Mouse (Mus musculus) C3H10T1/2 (cell line): ENCODE results near the gene Olfr170. TPM values are rescaled to one million over a fixed set of nuclear protein-coding genes. Genes with fewer than 3 reads are reported as not detected.

ENCODE experiments used
- polyA plus RNA-seq, 2 experiments: library from polyadenylated mRNA; unstranded; fragments of >200 nt; fragmentation: generic; extraction: Trizol; gene quantifications; one replicate each; pipeline ENCODE4 v1.2.1; 2012; ENCODE audit warnings: missing spikeins in 2 of 2

Olfr170 gene
- polyA plus RNA-seq, result not detected

GRCm38 (mm10) chr16:19611782-19612181 is at the start of gene Olfr170:
TSS of gene Olfr170 (minus strand) at chr16:19611882.

DNA sequence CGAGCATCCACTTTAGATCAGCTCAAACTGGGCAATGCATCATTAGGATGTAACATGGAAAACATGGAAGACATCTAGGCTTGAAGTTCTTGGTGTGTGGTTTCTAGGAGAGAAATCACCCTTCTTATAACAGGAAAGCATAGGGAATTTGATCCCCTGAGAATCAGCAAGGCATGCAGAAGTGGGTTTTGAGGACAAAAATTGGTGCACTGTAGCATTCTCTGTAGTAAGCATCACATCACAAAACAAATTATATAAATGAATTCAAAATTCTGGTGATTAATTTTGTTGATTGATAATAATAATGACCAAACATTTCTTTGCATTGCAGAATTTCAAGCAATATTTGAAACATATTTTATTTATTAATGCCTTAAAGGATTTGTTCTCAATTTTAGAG is 18.1 kb upstream of the Olfr170 start, which contains the start of gene Olfr171:
Olfr171 (minus strand) TSS at position 101 of the 400 bp plus-strand sequence.

DNA sequence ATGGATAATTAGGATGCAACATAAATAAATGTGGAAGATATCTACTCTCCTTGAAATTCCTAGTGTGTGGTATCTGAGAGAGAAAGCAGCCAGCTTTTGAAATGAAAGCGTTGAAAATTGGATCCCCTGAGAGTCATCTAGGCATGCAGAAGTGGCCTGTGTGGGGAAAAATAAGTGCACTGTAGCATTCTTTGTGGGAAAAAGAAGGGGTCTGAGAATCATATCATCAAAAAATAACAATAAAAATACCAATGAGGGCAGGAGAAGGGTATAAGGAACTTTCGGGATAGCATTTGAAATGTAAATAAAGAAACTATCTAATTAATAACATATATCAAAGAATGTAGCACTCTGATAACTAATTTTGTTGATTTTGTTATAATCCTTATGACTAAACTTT is 40.0 kb downstream of the Olfr170 start, which contains the start of gene Olfr169:
Olfr169 (minus strand) TSS at position 101 of the 400 bp plus-strand sequence.

Other genes starting within 250 kb of the Olfr170 start
- gene Olfr165, start 188.7 kb downstream of the Olfr170 start, polyA plus RNA-seq, result not detected
- gene Olfr166, start 128.2 kb downstream of the Olfr170 start, polyA plus RNA-seq, result not detected
- gene Olfr167, start 89.6 kb downstream of the Olfr170 start, polyA plus RNA-seq, result not detected
- gene Olfr168, start 76.3 kb downstream of the Olfr170 start, polyA plus RNA-seq, result not detected
- not detected for gene Olfr169, start 40.1 kb downstream of the Olfr170 start, polyA plus RNA-seq
- gene Olfr171, start 18.0 kb upstream of the Olfr170 start, polyA plus RNA-seq, result not detected
- gene Lamp3, start 94.5 kb upstream of the Olfr170 start, polyA plus RNA-seq, result not detected
- gene B3gnt5, start 148.3 kb upstream of the Olfr170 start, polyA plus RNA-seq, result not detected